Mouse (Mus musculus) frontal cortex, postnatal 10 days (tissue): ENCODE results near the gene Rps7.
A peak's percentile ranks its signal among the peaks of the same experiment; 100 is the strongest.

ENCODE experiments used
- DNase-seq, 2 experiments: peaks; one replicate each; pipeline ENCODE4 v3.0.0; 2022; ENCODE audit warnings: low spot score in 2 of 2, mixed read lengths in 1 of 2

Gene Rps7

DNA sequence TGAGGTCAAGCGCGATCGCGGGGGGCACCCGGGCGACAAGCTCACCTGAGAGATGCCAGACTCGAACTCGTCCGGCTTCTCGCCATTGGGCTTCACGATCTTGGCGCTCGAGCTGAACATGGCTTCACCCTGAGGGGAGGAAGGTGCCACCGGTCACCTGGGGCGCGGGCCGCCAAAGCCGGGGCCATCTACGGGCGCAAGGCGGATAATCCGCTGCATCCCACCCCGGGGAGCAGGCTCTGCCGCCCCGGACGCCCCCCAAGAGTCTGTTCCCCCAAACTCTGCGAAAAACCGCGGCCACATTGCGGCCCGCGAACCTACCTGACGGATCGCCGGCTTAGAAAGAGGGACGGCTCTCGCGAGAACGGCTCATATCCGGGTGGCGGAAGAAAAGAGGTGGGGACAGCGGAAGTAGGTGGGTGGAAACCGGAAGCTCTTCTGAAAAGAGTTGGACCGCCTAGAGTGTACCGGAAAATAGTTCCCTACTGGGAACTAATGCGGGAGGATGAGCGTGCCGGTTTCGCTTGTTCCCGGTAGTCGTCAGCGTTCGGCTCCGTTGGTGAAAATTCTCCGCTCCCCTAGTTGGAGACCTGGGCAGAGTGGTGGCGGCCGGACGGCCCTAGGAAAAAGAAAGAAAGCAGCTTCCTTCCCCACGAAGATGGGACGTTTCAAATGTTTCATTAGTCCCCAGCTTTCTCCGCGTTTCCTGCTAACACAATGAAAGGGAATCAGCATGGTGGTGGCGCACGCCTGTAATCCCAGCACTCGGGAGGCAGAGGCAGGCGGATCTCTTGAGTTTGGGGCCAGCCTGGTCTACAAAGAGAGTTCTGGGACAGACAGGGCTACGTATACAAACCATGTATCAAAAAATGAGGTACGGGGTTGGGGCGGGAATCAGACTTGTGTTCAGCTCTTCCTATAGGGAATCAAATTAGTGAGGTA is at the start of gene Rps7:
Gene Rps7, minus strand, starts transcription at position 419 of the 942 bp plus-strand sequence.
- DNase-seq = peak; percentile 90 to 93

DNA sequence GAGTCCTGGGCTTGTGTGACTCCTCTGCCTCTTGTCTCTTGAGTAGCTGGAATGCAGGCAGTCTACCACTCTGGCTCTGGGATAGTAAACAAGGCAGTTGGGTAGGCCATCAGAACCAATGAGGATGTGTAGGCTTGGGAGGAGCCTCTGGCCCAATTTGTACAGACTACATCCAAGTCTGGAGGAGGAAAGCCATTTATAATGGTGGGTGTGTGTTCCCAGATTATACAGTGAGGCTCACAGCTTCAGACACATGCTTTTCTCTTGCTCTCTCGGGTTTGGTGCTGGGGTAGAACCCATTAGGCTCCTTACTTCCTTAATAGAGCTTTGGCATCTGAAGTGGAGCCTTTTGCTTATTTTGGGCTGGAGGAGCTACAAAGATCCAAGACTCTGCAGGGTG is 48.9 kb upstream of the Rps7 start:
- no peak for DNase-seq

DNA sequence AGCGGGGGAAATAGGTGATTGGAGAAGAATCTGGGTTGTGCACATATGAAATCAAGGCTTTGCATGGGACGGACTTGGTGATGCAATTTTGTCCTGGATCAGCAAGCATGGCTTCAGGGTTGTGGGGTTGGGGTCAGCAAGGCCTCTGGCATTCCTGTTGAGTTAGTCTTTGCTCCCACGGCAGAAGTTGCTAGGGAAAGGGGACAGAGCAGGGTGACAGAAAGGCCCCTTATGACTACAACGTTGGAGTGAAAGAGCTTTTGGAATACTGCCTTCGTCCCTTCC is 40.1 kb upstream of the Rps7 start:
- DNase-seq = no peak

DNA sequence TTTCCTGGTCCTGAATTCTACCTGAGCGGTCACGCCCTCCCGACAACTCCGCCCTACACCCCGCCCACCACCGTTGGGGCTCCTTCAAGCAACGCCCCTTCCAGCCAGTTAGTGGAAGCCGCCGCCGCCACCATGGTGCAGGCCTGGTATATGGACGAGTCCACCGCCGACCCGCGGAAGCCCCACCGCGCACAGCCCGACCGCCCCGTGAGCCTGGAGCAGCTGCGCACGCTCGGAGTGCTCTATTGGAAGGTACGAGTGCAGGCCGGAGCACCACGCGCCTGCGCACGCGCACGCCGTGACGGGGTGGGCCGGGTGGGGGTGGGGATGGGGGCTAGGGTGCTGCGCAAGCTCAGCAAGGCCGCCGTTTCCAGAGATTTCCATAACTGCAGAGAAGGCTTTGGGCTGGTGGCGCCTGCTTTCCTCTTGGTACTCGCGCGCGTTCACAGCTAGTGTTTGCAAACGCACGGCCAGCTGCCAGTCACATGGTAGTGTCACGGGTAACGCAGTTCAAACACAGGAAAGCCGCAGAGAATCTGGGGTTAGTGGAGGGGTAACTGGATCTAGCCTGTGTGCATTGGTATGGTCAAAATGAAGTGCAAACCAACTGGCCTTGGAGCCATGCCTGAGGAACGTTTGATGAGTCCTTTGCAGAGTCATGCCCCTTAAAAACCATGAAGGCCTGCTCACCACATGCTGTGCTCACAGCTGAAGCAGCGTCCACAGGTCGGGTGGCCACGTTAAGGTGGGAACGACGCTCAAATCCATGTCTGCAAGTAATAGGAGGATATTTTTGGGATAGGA is 39.6 kb upstream of the Rps7 start, which contains the start of gene Adi1:
Gene Adi1, plus strand, starts transcription at position 111 of the 804 bp plus-strand sequence.
- DNase-seq = peak; percentile 85 to 87

DNA sequence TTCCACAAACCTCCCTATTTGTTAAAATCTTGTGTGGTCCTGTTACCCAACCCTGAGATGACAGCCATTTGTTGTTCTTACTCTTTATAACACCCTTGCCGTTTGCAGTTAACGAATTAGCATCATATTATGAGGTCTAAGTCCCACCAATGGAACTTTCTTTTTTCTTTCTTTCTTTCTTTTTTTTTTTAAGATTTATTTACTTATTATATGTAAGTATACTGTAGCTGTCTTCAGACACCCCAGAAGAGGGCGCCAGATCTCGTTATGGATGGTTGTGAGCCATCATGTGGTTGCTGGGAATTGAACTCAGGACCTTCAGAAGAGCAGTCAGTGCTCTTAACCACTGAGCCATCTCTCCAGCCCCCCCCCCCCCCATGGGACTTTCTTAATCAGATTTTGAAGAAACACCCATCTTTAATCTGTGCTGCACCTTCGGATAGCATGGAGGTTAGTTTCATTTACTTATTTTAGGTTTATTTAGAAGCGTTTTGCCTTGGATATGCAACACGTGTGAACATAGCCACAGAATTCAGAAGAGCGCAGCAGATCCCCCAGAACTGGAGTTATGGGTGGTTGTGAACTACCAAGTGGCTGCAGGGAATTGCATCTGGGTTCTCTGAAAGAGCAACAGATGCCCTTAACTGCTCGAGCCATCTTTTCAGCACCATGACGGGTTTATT is 38.4 kb upstream of the Rps7 start:
- no peak for DNase-seq

DNA sequence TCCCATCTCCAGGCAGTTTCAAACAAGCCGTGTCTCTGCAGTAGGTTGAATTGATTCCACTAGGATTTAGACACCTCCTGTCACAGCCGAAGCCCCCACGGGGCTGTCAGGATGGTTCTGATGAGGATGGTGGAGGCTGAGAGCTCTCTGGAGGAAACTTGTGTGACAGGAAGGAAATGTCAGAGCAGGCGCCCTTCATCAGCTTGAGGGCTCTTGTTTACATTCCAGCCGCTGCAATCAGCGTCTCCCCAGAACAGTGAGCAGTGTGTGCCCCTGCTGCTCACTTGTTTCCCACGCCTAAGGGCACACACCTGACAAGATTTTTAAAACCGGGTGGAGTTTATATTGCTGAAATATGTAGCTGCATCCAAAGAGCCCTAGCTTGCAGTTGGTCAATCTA is 31.5 kb upstream of the Rps7 start:
- DNase-seq = no peak

DNA sequence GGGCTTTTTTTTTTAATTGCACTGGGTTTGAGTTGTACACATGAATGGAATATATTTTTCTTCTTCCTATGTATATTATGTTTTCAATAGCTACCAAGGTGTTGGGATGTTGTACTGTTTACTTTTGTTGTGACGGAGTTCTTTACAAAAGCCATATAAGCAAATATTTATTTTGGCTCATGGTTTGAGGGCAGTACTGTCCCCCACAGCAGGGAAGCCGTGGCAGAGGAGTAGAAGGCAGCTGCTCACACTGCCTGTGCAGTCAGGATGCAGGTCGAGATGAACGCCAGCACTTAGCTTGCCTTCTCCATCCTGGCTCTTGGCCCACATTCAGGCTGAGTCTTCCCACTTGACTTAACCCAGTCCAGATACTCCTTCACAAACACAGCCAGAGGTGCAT is 31.0 kb upstream of the Rps7 start:
- DNase-seq = no peak

DNA sequence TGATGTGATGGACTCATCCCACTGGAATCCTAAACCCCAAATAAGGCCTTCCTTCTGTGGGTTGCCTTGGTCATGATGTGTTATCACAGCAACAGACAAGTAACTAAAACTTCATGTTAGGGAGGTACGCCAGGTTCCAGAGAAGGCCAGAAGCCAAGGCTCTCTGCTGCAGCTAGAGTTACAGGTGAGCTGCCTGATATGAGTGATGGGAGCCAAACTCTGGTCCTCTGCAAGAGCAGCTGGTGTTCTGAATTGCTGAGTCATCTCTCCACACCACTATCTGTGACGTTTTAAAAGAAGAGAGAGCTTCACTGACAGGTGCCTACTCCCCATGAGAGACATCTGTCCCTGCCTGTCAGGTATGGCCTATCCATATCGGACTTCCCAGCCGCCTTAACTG is 26.9 kb upstream of the Rps7 start:
- no peak for DNase-seq

DNA sequence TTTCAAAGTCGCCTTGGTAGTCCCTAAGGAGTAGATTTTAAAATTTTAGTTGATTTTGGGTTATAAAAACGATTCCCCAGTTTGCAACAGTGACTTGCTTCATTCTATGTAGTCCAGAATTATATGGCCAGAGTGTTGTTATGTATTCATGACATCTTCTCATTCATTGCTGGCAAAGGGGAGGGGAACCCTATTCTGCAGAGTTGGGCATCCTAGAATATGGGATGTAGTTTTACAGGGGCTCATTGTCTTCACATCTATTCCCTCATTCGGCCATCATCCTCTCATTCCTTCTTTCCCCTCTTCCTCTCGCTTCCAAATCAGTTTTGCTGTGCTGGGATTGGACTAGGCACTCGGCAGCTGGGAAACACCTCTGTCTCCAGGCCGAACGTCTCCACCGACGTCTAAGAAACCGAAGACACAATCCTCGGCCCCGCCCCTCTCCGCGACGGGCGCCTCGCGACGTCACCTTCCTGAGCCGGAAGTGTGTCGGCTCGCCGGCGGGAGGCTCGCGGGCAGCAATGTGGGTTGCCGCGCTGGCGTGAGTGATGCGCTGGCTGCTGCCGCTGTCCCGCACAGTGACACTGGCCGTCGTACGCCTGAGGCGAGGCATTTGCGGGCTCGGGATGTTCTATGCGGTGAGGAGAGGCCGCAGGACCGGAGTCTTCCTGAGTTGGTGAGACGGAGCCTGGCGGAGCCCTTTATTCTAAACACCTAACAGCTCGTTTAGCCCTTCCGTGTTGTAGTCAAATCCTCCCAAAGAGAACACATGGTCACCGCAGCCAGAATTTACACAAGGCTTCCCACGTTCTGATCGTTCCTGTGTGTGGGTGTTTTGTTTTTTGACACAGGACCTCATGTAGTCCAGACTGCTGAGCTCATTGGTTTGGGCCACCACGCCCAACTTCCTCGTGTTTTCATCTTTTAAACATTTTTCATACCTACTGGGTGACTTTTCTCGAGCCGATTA is 13.7 kb upstream of the Rps7 start, which contains the start of gene Rnaseh1:
Gene Rnaseh1, plus strand, starts transcription at position 462 of the 970 bp plus-strand sequence.
- DNase-seq = peak; percentile 84 to 90

DNA sequence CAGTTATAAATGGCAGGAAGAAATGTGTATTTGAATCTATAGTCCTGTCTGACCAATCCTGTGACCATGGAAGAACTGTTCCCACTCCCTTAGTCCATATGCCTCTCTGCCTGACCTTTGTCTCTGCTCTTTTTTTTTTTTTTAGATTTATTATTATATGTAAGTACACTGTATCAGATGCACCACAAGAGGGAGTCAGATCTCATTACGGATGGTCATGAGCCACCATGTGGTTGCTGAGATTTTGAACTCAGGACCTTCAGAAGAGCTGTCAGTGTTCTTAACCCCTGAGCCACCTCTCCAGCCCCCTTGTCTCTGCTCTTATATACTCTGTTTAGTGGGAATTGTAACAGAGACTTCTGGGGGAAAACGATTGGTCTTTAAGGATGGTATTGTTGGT is 3.0 kb upstream of the Rps7 start:
- no peak for DNase-seq

DNA sequence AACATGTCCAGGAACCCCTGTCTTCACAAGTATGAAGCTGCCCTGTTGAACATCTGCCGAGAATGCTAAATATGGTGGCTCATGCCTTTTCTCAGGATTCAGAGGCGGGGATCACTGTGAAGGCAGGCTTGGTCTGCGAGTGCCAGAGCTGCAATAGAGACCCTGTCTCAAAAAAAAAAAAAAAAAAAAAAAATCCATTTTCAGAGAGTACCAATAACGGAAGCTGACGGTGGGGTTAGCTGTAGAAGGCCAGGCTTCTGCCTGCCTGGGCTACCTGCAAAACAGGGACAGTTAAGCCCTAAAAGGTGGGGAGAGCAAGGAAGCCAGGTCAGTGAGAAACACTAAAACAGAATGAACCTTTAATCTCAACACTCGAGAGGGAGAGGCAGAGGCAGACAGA is 790 bp upstream of the Rps7 start:
- no peak for DNase-seq

DNA sequence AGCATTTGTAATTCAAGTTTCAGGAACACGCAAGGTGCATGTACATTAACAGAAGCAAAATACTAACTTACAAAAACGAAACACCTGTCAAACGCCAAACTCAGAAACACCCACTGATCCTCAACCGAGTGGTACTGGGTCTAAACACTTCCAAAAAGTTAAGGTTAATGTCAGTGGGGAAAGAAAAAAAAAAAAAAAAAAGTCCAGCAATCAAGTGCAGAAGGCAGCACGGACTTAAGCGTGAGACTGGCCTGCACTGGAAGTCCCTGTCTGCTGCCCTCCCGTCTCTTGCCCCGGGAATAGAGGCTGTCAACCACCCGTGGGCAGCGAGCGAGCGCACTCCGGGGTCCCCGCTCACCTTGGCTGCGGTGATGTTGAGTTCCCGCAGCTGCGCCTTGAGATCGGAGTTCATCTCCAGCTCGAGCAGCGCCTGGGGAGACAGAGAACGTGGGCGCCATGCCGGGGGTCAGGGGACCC is 657 bp downstream of the Rps7 start:
- no peak for DNase-seq

DNA sequence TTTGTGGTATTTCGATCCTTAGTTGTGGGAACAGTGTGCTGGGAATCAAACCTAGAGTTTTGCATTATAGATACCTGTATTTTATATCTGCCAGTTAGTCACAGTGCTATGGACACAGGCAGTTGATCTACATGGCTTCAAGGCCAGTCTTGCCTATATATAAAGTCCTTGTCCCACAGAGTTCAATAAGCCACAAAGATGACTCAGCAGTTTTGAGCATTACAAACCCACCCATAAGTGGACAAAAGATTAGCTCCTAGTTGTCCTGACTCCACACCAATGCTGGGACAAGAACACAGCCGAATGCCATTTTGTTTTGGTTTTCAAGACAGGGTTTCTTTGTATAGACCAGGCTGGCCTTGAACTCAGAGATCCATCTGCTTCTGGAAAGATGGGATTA is 7.3 kb downstream of the Rps7 start:
- DNase-seq = no peak

DNA sequence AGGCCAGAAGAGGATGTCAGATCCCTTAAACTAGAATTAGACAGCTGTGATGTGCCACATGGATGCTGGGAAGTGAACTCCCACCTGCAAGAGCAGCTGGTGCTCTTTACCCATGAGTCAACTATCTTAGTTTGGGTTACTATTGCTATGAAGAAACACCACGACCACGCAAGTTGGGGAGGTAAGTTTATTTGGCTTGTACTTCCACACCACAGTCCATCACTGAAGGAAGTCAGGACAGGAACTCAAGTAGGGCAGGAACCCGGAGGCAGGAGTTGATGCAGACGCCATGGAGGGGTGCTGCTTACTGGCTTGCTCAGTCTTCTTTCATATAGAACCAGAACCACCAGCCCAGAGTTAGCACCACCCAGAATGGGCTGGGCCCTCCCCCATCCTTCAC is 8.7 kb downstream of the Rps7 start:
- DNase-seq = no peak

DNA sequence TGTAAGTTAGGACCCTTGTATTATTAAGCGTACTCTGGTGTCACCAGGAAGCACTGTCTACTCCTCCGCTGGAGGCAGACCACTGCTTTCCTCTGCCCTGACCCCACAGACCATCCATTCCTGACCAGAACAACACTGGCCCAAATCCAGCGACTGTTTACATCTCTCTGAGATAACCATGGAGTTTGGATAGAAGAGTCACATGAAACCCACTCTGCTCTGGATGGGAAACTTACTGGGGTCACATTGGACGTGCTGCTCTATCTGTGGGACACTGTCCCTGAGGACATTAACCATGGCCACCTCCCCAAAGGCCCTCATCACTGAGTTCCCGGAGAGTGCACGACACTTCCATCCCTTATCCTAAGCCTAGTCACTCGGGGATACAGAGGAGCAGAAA is 10.3 kb downstream of the Rps7 start:
- DNase-seq = no peak

DNA sequence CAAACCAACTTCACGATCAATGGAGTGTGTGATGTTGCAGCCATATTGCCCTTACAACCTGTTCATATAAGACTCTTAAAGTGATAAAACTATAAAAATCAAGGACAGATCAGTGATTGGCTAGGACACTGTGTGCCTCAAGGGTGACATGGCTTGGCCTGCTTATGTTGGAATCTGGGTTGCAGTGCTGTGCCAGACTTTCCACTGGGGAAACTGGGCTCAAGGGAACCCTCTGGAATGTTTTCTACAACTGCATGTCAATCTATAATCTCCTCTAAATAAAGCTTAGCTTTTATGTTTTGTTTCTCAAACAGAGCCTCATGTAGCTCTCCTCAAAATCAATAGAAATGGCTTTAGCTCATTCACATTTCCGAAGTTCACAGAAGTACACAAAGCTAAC is 11.5 kb downstream of the Rps7 start:
- no peak for DNase-seq

DNA sequence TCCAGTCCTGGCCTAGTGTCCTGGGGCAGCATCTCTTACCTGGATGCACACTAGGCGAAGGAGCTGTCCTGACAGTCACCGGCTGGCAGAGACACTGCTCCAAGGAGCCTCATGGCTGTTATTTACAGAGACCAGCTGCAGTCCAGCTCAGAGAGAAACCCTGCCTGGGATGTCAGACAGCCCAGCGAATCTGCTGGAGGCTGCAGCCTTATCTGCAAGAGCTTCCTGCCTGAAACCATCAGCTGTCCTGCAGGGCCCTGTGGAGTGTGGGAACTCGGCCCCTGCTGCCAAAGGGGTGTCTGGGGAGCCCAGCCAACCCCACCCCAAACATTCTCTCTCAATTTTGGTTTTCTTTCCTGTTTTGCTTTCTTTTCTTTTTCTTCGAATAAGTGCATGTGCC is 12.6 kb downstream of the Rps7 start, which contains the start of gene Colec11:
Gene Colec11, minus strand, starts transcription at position 183 of the 400 bp plus-strand sequence.
- DNase-seq = no peak

DNA sequence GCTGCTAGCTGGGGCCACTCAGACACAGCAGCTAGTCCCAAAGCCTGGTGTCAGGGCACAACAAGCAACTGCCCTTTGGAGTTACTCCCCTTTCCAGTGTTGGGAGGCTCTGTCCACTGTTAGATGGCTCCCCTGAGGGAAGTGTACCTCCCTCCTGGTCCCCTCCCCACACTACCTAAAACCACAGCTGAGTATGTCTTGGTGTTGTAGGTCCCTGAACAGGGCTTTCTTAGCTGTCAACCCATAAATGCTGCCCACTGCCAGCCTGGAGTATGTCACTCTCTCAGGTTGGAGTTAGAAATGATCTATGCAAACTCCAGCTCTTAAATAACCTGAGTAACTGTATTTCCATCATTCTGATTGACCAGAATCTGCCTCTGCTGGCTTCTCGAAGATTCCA is 13.1 kb downstream of the Rps7 start:
- DNase-seq = no peak

DNA sequence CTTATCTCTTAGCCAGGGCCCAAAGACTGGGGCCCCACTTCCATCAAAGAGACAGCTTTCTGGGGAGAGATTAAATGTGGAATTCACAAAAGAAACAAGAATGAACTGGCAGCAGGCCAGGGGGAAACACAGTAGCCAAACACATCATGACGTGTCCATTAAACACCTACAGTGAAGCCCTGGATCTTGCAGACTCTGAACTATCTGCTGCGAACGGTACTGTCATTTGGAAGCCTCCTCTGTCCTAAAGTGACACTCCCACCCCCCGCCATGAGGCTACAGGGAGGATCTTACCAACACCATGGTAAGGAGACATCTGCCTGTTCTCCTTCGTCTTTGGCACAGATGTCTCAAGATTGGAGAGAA is 13.6 kb downstream of the Rps7 start:
- no peak for DNase-seq

DNA sequence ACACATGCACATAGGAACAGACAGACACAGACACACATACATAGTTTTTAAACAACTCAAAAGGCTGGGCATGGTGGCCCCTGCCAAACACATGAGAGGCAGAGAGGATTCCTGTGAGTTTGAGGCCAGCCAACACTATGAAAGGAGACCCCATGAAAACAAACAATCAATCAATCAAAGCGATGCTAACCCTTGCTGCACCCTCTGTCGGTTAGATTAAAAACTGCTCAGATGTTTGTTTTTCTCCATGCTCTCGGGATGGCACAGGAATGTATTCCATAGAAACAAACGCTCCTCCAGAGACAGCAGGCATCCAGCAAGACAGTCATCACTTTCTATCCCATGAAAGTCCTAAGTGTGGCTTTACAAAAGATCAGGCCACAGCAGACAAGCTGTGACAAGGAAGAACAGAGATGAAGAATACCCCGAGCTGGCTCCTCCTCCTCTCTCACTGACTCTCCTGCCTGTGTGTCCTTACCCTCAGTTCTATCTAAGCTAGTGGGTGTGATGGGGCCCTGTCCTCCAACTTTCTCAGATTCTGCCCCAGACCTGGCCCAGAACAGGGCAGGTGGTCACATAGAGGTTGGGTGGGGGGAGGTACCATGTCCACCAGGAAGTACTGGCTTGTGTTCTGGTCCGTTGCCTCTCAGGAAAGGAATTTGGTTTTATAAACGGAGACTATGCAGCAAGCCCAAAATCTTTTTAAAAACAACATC is 14.1 kb downstream of the Rps7 start:
- no peak for DNase-seq
